Mouse (Mus musculus) regulatory T cell (primary cell): ENCODE measurements around the gene Satb1.

ENCODE experiments used
- in situ Hi-C: fragments of 300-600 bp; cut with MboI, MseI; formaldehyde crosslinking; loops from one replicate; pipeline ENCODE4 v1.15.1; 2025; ENCODE audit warnings: high pct_unique_total_duplicates

Satb1 gene

GRCm38 (mm10) chr17:51826461-51826860 is 6.6 kb downstream of the Satb1 start:
- in situ Hi-C loops, result no loop called here

- in situ Hi-C loops, result loop anchor here (10.0 to 25.0 kb wide), 2 partner anchors 250 to 1873 kb away; partner anchors contain the start of gene Sgo1
These were observed 18.8 kb downstream of the Satb1 start for GRCm38 (mm10) chr17:51814301-51814700.

GRCm38 (mm10) chr17:51813784-51814120 is 19.3 kb downstream of the Satb1 start:
- in situ Hi-C loops, result loop anchor here (10.0 to 25.0 kb wide), 2 partner anchors 251 to 1874 kb away; partner anchors contain the start of gene Sgo1

- in situ Hi-C loops, result loop anchor here (10.0 to 25.0 kb wide), 2 partner anchors 252 to 1874 kb away; partner anchors contain the start of gene Sgo1
These were observed 19.9 kb downstream of the Satb1 start for GRCm38 (mm10) chr17:51812942-51813783.

- in situ Hi-C loops, result loop anchor here (10.0 to 25.0 kb wide), 2 partner anchors 252 to 1875 kb away; partner anchors contain the start of gene Sgo1
These were observed 20.7 kb downstream of the Satb1 start for GRCm38 (mm10) chr17:51812261-51812941.

- in situ Hi-C loops, result loop anchor here (10.0 to 25.0 kb wide), 2 partner anchors 253 to 1875 kb away; partner anchors contain the start of gene Sgo1
These were observed 21.2 kb downstream of the Satb1 start for GRCm38 (mm10) chr17:51811911-51812260.

GRCm38 (mm10) chr17:51811086-51811868 is 21.8 kb downstream of the Satb1 start:
- in situ Hi-C loops, result loop anchor here (10.0 to 25.0 kb wide), 2 partner anchors 254 to 1876 kb away; partner anchors contain the start of gene Sgo1

GRCm38 (mm10) chr17:51807429-51807828 is 25.7 kb downstream of the Satb1 start:
- in situ Hi-C loops, result loop anchor here (25.0 kb wide), 1 partner anchor 1880 kb away; the partner anchor contains the start of gene Sgo1

- in situ Hi-C loops, result loop anchor here (25.0 kb wide), 1 partner anchor 1881 kb away; the partner anchor contains the start of gene Sgo1
These were observed 26.7 kb downstream of the Satb1 start for GRCm38 (mm10) chr17:51806124-51806960.

- in situ Hi-C loops, result loop anchor here (25.0 kb wide), 1 partner anchor 1887 kb away; the partner anchor contains the start of gene Sgo1
These were observed 32.9 kb downstream of the Satb1 start for GRCm38 (mm10) chr17:51800208-51800607.

GRCm38 (mm10) chr17:51796459-51796858 is 36.6 kb downstream of the Satb1 start:
- in situ Hi-C loops, result no loop called here

- in situ Hi-C loops, result no loop called here
These were observed 41.9 kb downstream of the Satb1 start for GRCm38 (mm10) chr17:51791226-51791625.

- in situ Hi-C loops, result no loop called here
These were observed 42.6 kb downstream of the Satb1 start for GRCm38 (mm10) chr17:51790387-51791060.

GRCm38 (mm10) chr17:51789777-51790176 is 43.3 kb downstream of the Satb1 start:
- in situ Hi-C loops, result no loop called here

- in situ Hi-C loops, result no loop called here
These were observed 44.0 kb downstream of the Satb1 start for GRCm38 (mm10) chr17:51789098-51789497.

- in situ Hi-C loops, result no loop called here
These were observed 45.1 kb downstream of the Satb1 start for GRCm38 (mm10) chr17:51787955-51788354.

- in situ Hi-C loops, result no loop called here
These were observed 47.0 kb downstream of the Satb1 start for GRCm38 (mm10) chr17:51786050-51786449.

GRCm38 (mm10) chr17:51784935-51785334 is 48.2 kb downstream of the Satb1 start:
- in situ Hi-C loops, result no loop called here

GRCm38 (mm10) chr17:51783591-51784279 is 49.4 kb downstream of the Satb1 start:
- in situ Hi-C loops, result no loop called here
